Mouse (Mus musculus) spleen, adult 2 months (tissue): ENCODE measurements around the gene Svs2.

Experiments used
- CTCF ChIP-seq: fragments of 200-500 bp; IDR thresholded peaks from 2 replicates; pipeline ENCODE4 v1.5.1; 2011; ENCODE audit warnings: mild to moderate bottlenecking, inconsistent platforms; ENCODE audit not compliant: insufficient read depth, insufficient read length, insufficient replicate concordance; ENCODE audit errors: extremely low read depth
- POLR2A ChIP-seq: fragments of 200-500 bp; IDR thresholded peaks from 2 replicates; pipeline ENCODE4 v1.6.1; 2011; ENCODE audit warnings: low read depth, low read length, inconsistent platforms

DNA sequence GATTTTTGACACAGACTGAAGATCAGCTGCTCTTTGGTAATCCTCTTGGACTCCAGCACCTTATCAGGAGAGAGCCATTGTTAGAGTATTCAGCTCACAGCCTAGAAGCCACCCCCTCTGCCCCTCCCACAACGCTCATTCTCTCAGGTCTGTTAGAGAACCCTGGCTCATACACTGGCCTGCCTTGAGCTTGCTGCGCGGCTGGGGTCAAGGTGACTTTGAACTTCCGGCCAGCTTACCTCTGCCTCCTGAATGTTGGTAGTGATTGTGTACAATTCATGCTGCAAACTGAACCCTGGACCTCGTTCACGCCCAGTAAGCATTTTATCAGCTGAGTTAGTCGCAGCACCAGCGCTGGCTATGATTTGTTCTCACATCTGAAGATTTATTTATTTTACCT, 5.6 kb downstream of the Svs2 start:
- TF ChIP-seq POLR2A (no peak), CTCF (no peak)
